Mouse (Mus musculus) right cerebral cortex, adult 2 months (tissue): ENCODE results near the gene Atp6v1a.

ENCODE experiments used
- DNase-seq, 2 experiments: peaks; one replicate each; pipeline ENCODE4 v3.0.0; 2021 to 2022; ENCODE audit warnings: low spot score in 2 of 2

Gene Atp6v1a

GRCm38 (mm10) chr16:44061341-44061740 lies 78.2 kb downstream of the Atp6v1a start:
- DNase-seq: no peak

GRCm38 (mm10) chr16:44060604-44061286 lies 78.8 kb downstream of the Atp6v1a start:
- no peak for DNase-seq

- DNase-seq: peak; percentile 83 to 89
Measured at GRCm38 (mm10) chr16:44058745-44059144, 80.8 kb downstream of the Atp6v1a start.

GRCm38 (mm10) chr16:44055766-44056165 lies 83.7 kb downstream of the Atp6v1a start:
- no peak for DNase-seq

GRCm38 (mm10) chr16:44053265-44053664 lies 86.2 kb downstream of the Atp6v1a start:
- no peak for DNase-seq

GRCm38 (mm10) chr16:44052390-44052789 lies 87.1 kb downstream of the Atp6v1a start:
- DNase-seq: no peak

GRCm38 (mm10) chr16:44050139-44050538 lies 89.4 kb downstream of the Atp6v1a start:
- DNase-seq: no peak

GRCm38 (mm10) chr16:44039112-44039511 lies 100.4 kb downstream of the Atp6v1a start:
- DNase-seq: no peak
